Mouse (Mus musculus): Measurements from ENCODE around the gene Gdpd5.
A peak's percentile ranks its signal among the peaks of the same experiment; 100 is the strongest.

The Gdpd5 gene

DNA sequence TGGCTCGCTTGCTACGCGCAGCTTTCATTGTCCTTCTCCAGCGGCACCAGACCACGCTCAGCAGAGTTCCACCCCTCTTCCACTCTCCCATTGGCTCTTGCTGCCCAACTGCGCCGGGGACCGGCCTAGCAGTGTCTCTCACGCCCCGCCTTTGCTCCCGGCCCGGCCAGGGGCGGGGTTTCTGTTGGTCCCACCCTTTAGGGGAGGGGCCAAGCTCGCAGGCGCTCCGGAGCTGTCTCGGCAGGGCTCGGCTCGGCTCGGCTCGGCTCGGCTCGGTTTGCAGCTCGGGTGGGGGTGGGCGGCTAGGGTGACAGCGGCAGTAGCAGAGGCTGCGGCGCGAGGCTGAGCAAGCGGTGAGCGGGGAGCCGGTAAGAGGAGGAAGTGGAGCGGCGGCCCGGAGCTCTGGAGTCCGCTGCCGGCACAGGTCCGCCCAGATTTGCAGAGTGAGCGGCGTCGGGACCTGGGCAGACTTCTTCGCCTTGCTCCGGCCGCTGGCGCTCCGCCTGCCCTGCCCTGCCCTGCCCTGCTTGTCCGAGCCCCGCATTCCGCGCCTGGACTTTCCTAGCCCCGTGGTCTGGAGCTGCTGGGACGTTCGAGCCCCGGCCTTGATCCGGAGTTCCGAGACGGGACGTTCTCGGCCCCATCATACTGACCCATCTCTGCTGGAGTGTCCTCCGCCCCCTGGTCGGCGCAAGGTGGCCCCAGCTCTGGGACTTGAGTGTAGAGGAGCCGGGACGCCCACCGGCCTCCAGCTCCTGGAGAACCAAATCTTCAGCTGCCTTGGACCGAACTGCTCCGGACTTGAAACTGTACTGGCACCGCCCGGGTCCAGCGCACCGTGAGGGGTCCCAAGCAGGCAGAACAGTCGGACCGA is at the start of gene Gdpd5:
Gdpd5 (plus strand) TSS at position 201 of the 874 bp plus-strand sequence.
- DNase-seq (ENCODE audit: low read depth in 2 of 2, low spot score in 2 of 2): peak; percentile 97 to 99

GRCm38 (mm10) chr7:99332774-99333480 is 48.3 kb upstream of the Gdpd5 start:
- DNase-seq (ENCODE audit: low read depth in 2 of 2, low spot score in 2 of 2): peak; percentile 8 to 19

GRCm38 (mm10) chr7:99340736-99341135 is 40.5 kb upstream of the Gdpd5 start:
- DNase-seq (ENCODE audit: low read depth in 2 of 2, low spot score in 2 of 2): no peak

- no peak for DNase-seq (ENCODE audit: low read depth in 2 of 2, low spot score in 2 of 2)
Measured at GRCm38 (mm10) chr7:99343577-99343976, 37.6 kb upstream of the Gdpd5 start.

GRCm38 (mm10) chr7:99347268-99347667 is 33.9 kb upstream of the Gdpd5 start:
- no peak for DNase-seq (ENCODE audit: low read depth in 2 of 2, low spot score in 2 of 2)

GRCm38 (mm10) chr7:99348883-99349282 is 32.3 kb upstream of the Gdpd5 start:
- DNase-seq (ENCODE audit: low read depth in 2 of 2, low spot score in 2 of 2): no peak

DNA sequence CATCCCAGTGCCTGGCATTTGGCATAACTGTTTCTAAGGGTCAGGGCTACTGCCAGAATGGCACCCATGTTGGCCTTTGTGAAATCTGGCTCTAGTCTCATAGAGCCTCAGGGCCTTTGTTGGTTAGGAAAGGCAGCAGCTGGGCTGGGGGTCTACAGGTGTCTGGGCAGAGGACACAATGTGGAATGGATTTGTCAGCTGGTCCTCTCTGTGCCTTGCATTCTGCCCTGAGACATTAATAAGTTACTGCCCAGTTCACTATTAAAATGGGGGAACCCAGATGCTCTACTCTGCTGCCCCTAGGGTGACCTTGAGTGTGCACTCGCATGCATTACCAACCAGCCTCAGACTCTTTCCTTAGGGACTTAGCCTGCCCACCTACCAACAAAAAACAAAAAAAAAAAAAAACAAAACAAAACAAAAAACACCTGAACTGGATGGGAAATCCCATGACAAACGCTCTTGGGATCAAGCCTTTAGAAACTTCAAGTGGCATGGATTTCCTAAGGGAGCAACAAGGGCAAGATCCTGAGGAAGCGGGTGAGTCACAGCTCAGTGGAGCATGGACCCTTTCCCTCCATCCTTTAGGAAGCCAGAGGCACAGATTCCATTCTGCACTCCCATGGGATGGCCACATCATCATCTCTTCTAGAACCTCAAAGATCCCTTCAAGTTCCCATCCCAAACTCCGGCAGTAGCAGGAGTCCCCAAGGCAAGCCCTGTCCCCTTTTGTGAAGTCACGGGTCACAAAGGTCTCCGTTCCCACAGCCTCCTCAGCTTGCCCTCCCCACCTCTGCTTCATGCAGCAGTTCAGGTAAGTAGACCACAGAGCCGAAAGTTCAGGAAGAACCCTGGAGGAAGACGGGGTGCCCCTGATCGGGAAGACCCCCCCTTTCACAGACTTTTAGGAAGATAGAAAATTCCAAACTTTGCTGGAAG is 31.2 kb upstream of the Gdpd5 start:
- DNase-seq (ENCODE audit: low read depth in 2 of 2, low spot score in 2 of 2): no peak

- no peak for DNase-seq (ENCODE audit: low read depth in 2 of 2, low spot score in 2 of 2)
Measured at GRCm38 (mm10) chr7:99351104-99351801, 30.0 kb upstream of the Gdpd5 start.

GRCm38 (mm10) chr7:99351802-99352517 is 29.3 kb upstream of the Gdpd5 start:
- no peak for DNase-seq (ENCODE audit: low read depth in 2 of 2, low spot score in 2 of 2)

GRCm38 (mm10) chr7:99352526-99353400 is 28.5 kb upstream of the Gdpd5 start, which contains the start of gene Serpinh1:
Gene Serpinh1 (minus strand): TSS chr7:99353239.
- DNase-seq (ENCODE audit: low read depth in 2 of 2, low spot score in 2 of 2): no peak

DNA sequence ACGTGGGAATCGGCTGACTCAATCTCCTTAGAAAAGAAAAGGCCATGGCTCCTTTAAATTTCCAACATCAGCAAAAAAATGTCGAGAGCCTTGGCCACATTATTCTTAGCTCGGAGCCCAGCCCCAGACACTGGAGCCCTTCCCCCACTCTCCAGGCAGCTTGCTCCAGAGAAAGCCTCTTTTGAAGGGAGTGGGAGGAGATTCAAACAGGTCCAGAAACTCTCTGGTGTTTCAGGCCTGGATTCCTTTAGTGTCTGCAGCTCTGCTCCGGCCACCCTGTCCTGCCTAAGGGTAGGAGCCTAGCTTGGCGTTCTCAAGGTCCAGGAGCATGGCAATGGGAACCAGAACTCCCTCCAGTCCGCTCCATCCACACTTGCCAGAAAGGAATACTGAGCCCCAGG is 25.5 kb upstream of the Gdpd5 start:
- no peak for DNase-seq (ENCODE audit: low read depth in 2 of 2, low spot score in 2 of 2)

- no peak for DNase-seq (ENCODE audit: low read depth in 2 of 2, low spot score in 2 of 2)
Measured at GRCm38 (mm10) chr7:99356244-99356930, 24.8 kb upstream of the Gdpd5 start.

DNA sequence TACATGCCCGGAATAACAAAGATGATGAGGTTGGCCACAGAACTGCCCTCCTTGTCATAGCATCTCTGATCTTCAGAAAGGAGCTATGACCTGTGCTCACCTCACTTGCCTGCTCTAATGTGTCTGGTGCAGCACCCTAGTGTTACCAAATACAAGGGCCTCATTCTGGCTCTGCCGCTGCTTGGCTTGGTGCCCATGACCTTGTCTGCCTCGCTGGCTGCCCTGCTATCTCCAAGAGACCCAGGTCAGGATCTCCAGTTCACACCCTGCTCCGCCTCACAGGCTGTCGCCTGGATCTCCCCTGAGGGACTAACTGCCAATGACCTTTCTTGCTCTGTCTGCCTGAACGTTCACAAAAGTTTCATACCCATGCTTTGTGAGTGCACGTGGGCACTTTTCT is 24.0 kb upstream of the Gdpd5 start:
- DNase-seq (ENCODE audit: low read depth in 2 of 2, low spot score in 2 of 2): no peak

DNA sequence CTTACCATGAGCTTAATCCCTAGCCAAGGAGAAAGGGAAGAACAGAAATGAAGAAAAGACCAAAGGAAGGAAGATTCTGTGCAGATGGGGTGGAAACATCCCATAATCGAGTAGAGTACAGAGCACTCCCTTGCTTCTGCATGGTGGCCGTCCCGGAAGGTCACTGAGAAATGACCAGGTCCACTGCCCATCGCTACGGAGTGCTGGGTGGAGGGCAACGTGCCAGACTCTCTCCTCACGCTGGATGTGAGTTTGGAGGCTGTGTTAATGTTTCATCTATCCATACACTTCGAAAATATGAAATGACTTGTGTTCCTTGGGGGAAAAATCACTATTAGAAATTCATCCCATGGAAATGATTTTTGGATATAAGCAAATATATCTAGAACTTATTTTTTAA is 22.8 kb upstream of the Gdpd5 start:
- DNase-seq (ENCODE audit: low read depth in 2 of 2, low spot score in 2 of 2): no peak

GRCm38 (mm10) chr7:99360021-99360802 is 21.0 kb upstream of the Gdpd5 start:
- DNase-seq (ENCODE audit: low read depth in 2 of 2, low spot score in 2 of 2): no peak

DNA sequence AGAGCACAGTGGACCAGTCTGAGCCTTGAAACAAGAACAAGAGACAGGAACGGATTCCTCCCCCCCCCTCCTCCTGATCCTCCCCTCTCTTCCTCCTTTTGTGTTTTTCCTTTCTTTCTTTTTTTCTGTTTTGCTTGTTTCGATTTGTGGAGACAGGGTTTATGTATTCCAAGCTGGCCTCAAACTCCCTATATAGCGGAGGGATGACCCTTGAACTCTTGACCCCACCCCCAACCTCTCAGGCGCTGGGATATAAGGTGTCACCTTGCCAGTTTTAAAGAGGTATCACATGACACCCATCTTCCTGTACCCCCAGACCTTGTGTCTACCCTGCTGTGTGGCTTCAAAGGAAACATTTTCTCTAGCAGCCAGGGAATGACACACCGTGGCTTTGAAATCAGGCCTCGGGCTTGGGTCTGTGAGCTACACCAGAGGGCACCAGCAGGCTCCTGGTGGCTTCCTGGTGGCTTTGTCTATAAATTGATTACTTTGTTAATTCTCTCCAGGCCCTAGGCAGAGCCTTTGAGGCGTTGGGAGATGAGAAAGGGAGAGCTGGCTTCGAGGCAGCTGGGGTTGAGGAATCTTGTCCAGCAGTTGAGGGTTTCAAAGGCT is 20.3 kb upstream of the Gdpd5 start:
- no peak for DNase-seq (ENCODE audit: low read depth in 2 of 2, low spot score in 2 of 2)

- DNase-seq (ENCODE audit: low read depth in 2 of 2, low spot score in 2 of 2): no peak
Measured at GRCm38 (mm10) chr7:99362137-99362536, 19.1 kb upstream of the Gdpd5 start.

All from CD8-positive naive resting alpha-beta T cell, adult 2 months (primary cell).